Mouse (Mus musculus): Measurements from ENCODE around the gene Olfr792. TPM values are rescaled to one million over a fixed set of nuclear protein-coding genes. Genes with fewer than 3 reads are reported as not detected.

Olfr792 gene
- not detected for total RNA-seq (2021)
- long read RNA-seq, experiment 1, result 0 reads
- long read RNA-seq, experiment 2, result 0 reads

GRCm38 (mm10) chr10:129538862-129539261 lies at the start of gene Olfr792:
Olfr792 (plus strand) TSS chr10:129539162.
- DNase-seq (ENCODE audit: low spot score), result no peak

DNA sequence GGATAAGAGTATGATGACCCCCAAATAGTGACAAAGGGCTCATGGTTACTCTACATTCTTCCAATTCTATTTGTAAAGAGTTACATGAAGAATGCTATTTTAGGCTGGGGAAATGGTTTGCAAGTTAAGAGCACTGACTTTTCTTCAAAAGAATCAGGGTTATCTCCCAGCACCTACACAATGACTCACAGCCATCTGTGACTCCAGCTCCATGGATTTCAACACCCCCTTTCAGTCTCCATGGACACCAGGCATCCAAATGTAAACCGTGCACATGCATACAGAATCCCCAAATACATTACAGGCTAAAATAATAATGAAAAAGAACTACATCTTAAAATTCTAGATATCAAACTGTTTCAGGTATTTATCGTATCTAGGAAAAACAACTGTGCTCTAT lies 48.9 kb upstream of the Olfr792 start:
- DNase-seq (ENCODE audit: low spot score), result no peak

DNA sequence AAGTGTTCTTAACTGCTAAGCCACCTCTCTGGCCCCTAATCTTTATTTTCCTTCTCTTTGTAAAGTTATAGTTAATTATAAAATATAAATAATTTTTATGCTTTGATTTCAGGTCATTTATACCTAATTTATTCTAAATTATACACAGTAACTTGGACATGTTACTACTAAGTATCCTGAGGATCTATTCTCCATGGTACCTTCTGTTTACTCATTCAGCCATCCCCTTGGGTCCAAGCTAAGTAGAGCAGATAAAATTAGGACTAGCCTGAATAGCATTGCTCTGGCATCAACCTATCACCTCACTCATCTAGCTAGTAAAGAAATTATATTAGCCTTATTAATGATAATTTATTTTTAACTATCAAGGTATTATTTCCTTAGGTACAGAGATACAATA lies 40.8 kb upstream of the Olfr792 start, which contains the start of gene Olfr790:
Gene Olfr790 (plus strand): TSS at position 301 of the 400 bp plus-strand sequence.
- DNase-seq (ENCODE audit: low spot score), result no peak

GRCm38 (mm10) chr10:129521492-129521891 lies 17.5 kb upstream of the Olfr792 start, which contains the start of gene Olfr791:
Olfr791 (plus strand) TSS chr10:129521792.
- no peak for DNase-seq (ENCODE audit: low spot score)

- no peak for DNase-seq (ENCODE audit: low spot score)
Observed at GRCm38 (mm10) chr10:129549354-129549753, 10.4 kb downstream of the Olfr792 start.

GRCm38 (mm10) chr10:129567355-129567754 lies 28.4 kb downstream of the Olfr792 start, which contains the start of gene Olfr794:
Olfr794 (plus strand) TSS chr10:129567655.
- DNase-seq (ENCODE audit: low spot score), result no peak

DNA sequence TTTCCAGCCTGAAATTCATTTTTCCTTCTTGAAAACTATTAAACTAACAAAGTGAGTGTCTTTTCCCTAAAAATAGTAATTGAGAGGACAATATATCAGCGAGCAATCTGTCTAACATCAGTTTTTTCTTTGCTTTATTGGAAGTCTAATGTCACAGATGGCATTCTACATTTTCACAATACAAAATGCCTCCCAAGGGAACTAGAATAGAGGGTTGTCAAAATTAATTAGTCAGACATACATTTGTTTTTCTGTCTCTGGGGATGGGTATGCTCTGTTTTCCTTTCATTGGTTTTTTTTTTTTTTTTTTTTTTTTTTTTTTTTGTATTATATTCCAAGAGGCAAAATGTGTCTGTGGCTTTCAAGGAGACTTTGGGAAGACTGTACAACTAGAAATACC lies 38.1 kb downstream of the Olfr792 start:
- DNase-seq (ENCODE audit: low spot score), result no peak

Small RNA genes within 50 kb of the gene (microRNA-seq; reads per million reads assigned to microRNA genes)
- gene Gm23252, result not detected

Other genes starting within 250 kb of the Olfr792 start
- gene Olfr780, start 221.0 kb upstream of the Olfr792 start, total RNA-seq (2021), result not detected
- gene Olfr781, start 210.3 kb upstream of the Olfr792 start, total RNA-seq (2021), result not detected
- not detected for gene Olfr782, start 190.3 kb upstream of the Olfr792 start, total RNA-seq (2021)
- gene Olfr784, start 155.1 kb upstream of the Olfr792 start, total RNA-seq (2021), result not detected
- not detected for gene Olfr785, start 133.7 kb upstream of the Olfr792 start, total RNA-seq (2021)
- gene Olfr786, start 111.9 kb upstream of the Olfr792 start, total RNA-seq (2021), result not detected
- not detected for gene Olfr787, start 77.3 kb upstream of the Olfr792 start, total RNA-seq (2021)
- gene Olfr788, start 68.2 kb upstream of the Olfr792 start, total RNA-seq (2021), result not detected
- not detected for gene Olfr789, start 54.4 kb upstream of the Olfr792 start, total RNA-seq (2021)
- not detected for gene Olfr790, start 40.7 kb upstream of the Olfr792 start, total RNA-seq (2021)
- not detected for gene Olfr791, start 17.4 kb upstream of the Olfr792 start, total RNA-seq (2021)
- not detected for gene Olfr794, start 28.5 kb downstream of the Olfr792 start, total RNA-seq (2021)
- not detected for gene Olfr796, start 73.4 kb downstream of the Olfr792 start, total RNA-seq (2021)
- not detected for gene Olfr798, start 88.8 kb downstream of the Olfr792 start, total RNA-seq (2021)
- gene Olfr799, start 98.3 kb downstream of the Olfr792 start, total RNA-seq (2021), result not detected
- gene Olfr800, start 118.5 kb downstream of the Olfr792 start, total RNA-seq (2021), result not detected
- not detected for gene Olfr801, start 134.7 kb downstream of the Olfr792 start, total RNA-seq (2021)
- gene Olfr802, start 149.0 kb downstream of the Olfr792 start, total RNA-seq (2021), result not detected
- gene Olfr803, start 155.1 kb downstream of the Olfr792 start, total RNA-seq (2021), result not detected
- gene Olfr804, start 164.0 kb downstream of the Olfr792 start, total RNA-seq (2021), result not detected
- not detected for gene Olfr805, start 190.2 kb downstream of the Olfr792 start, total RNA-seq (2021)
- not detected for gene Olfr806, start 202.8 kb downstream of the Olfr792 start, total RNA-seq (2021)
- gene Olfr807, start 218.6 kb downstream of the Olfr792 start, total RNA-seq (2021), result not detected
- not detected for gene Olfr808, start 226.3 kb downstream of the Olfr792 start, total RNA-seq (2021)
- gene Olfr809, start 235.5 kb downstream of the Olfr792 start, total RNA-seq (2021), result not detected

All from gastrocnemius, adult 18-20 months (tissue).